Mouse (Mus musculus) Patski (cell line): Measurements from ENCODE around the gene Esrrg. TPM values are rescaled to one million over a fixed set of nuclear protein-coding genes. Genes with fewer than 3 reads are reported as not detected.

Experiments used
- ATAC-seq: fragments of 100-300 bp; one replicate; pipeline ENCODE4 v1.8.0; 2021
- CTCF ChIA-PET: fragments of 350-600 bp; sonication (Branson Sonifier 250); formaldehyde crosslinking; loops from one replicate; lab custom pipeline; 2022; ENCODE audit warnings: inconsistent platforms; lab: Charles Lee
- POLR2A ChIA-PET: fragments of 350-600 bp; sonication (Branson Sonifier 250); formaldehyde crosslinking; loops from one replicate; lab custom pipeline; 2022; ENCODE audit warnings: antibody characterized with exemption, inconsistent platforms; lab: Charles Lee
- DNase-seq: peaks from one replicate; pipeline ENCODE4 v3.0.0-alpha.2; 2011; ENCODE audit warnings: low read depth, low spot score
- H3K27me3 ChIP-seq: fragments of 371-371 bp; one replicate; pipeline ENCODE4 v1.5.1; 2021
- CTCF ChIP-seq: fragments of 100-300 bp; IDR thresholded peaks from one replicate; pipeline ENCODE4 v1.5.1; 2021
- in situ Hi-C: fragments of 300-500 bp; cut with MboI; formaldehyde crosslinking; loops from 3 replicates; pipeline ENCODE4 v1.11.1; 2018; ENCODE audit warnings: low pct_unique_long_range_greater_than_20kb, mixed read lengths
- polyA plus RNA-seq: library from polyadenylated mRNA; unstranded; gene quantifications from one replicate; pipeline ENCODE4 v1.2.3, GENCODE M21; 2021

Esrrg gene
- polyA plus RNA-seq, 1 experiment from 2014 or later, result 9.0 TPM

GRCm38 (mm10) chr1:187650786-187651687, 42.4 kb downstream of the Esrrg start:
- CTCF ChIA-PET, result interaction anchor here (1.0 kb wide), 2 partner anchors 44 to 326 kb away, joined by 3 read pairs; no protein-coding TSS in a partner anchor
- ATAC-seq (no peak), DNase-seq (no peak)
- POLR2A ChIA-PET, result interaction anchor here (0.6 to 0.7 kb wide), 3 partner anchors 11 to 358 kb away, joined by 3 to 5 read pairs (median 3); no protein-coding TSS in a partner anchor
- in situ Hi-C loops, result no loop called here
- no peaks in the 10 kb centered on the region for H3K27me3 ChIP-seq
- TF ChIP-seq CTCF, result no peak

- ATAC-seq (peak; percentile 83), DNase-seq (no peak)
- ChIA-PET POLR2A (interaction anchor here (0.7 kb wide), 1 partner anchor 195 kb away, joined by 5 read pairs; no protein-coding TSS in a partner anchor), CTCF (no interaction called here)
- in situ Hi-C loops, result no loop called here
- H3K27me3 ChIP-seq, result no peaks in the 10 kb centered on the region
- no peak for TF ChIP-seq CTCF
Measured at GRCm38 (mm10) chr1:187651688-187652241, 43.2 kb downstream of the Esrrg start.

GRCm38 (mm10) chr1:187652445-187652844, 43.9 kb downstream of the Esrrg start:
- POLR2A ChIA-PET, result no interaction called here
- in situ Hi-C loops, result no loop called here
- no peak for TF ChIP-seq CTCF
- CTCF ChIA-PET, result no interaction called here
- DNase-seq (no peak), ATAC-seq (no peak)
- H3K27me3 ChIP-seq, result no peaks in the 10 kb centered on the region

- ChIA-PET POLR2A (no interaction called here), CTCF (interaction anchor here (1.3 kb wide), 1 partner anchor 12 kb away, joined by 3 read pairs; no protein-coding TSS in a partner anchor)
- no peaks in the 10 kb centered on the region for H3K27me3 ChIP-seq
- DNase-seq, result no peak
- in situ Hi-C loops, result no loop called here
- no peak for TF ChIP-seq CTCF
- ATAC-seq, result no peak
Measured at GRCm38 (mm10) chr1:187653390-187653789, 44.8 kb downstream of the Esrrg start.

GRCm38 (mm10) chr1:187660963-187661362, 52.4 kb downstream of the Esrrg start:
- H3K27me3 ChIP-seq, result no peaks in the 10 kb centered on the region
- CTCF ChIA-PET, result no interaction called here
- TF ChIP-seq CTCF, result no peak
- in situ Hi-C loops, result no loop called here
- DNase-seq (no peak), ATAC-seq (no peak)
- POLR2A ChIA-PET, result no interaction called here

- CTCF ChIA-PET, result no interaction called here
- no peak for TF ChIP-seq CTCF
- DNase-seq (no peak), ATAC-seq (no peak)
- in situ Hi-C loops, result no loop called here
- no peaks in the 10 kb centered on the region for H3K27me3 ChIP-seq
- POLR2A ChIA-PET, result no interaction called here
Measured at GRCm38 (mm10) chr1:187662083-187662609, 53.6 kb downstream of the Esrrg start.

GRCm38 (mm10) chr1:187663376-187663775, 54.8 kb downstream of the Esrrg start:
- TF ChIP-seq CTCF, result no peak
- peak; percentile 64 for DNase-seq
- CTCF ChIA-PET, result interaction anchor here (1.6 kb wide), 1 partner anchor 9 kb away, joined by 6 read pairs; no protein-coding TSS in a partner anchor
- no peaks in the 10 kb centered on the region for H3K27me3 ChIP-seq
- ATAC-seq, result peak; percentile 95
- in situ Hi-C loops, result no loop called here
- POLR2A ChIA-PET, result interaction anchor here (0.6 kb wide), 1 partner anchor 58 kb away, joined by 3 read pairs; no protein-coding TSS in a partner anchor

- ATAC-seq (no peak), DNase-seq (no peak)
- H3K27me3 ChIP-seq, result no peaks in the 10 kb centered on the region
- in situ Hi-C loops, result no loop called here
- POLR2A ChIA-PET, result no interaction called here
- CTCF ChIA-PET, result interaction anchor here (1.6 kb wide), 1 partner anchor 9 kb away, joined by 6 read pairs; no protein-coding TSS in a partner anchor
- TF ChIP-seq CTCF, result no peak
Measured at GRCm38 (mm10) chr1:187664261-187664660, 55.7 kb downstream of the Esrrg start.

- CTCF ChIA-PET, result interaction anchor here (1.2 kb wide), 1 partner anchor 11 kb away, joined by 3 read pairs; no protein-coding TSS in a partner anchor
- POLR2A ChIA-PET, result no interaction called here
- in situ Hi-C loops, result no loop called here
- ATAC-seq (no peak), DNase-seq (no peak)
- no peak for TF ChIP-seq CTCF
- no peaks in the 10 kb centered on the region for H3K27me3 ChIP-seq
Measured at GRCm38 (mm10) chr1:187665901-187666600, 57.5 kb downstream of the Esrrg start.

GRCm38 (mm10) chr1:187669746-187670145, 61.2 kb downstream of the Esrrg start:
- ChIA-PET CTCF (no interaction called here), POLR2A (no interaction called here)
- H3K27me3 ChIP-seq, result no peaks in the 10 kb centered on the region
- ATAC-seq (no peak), DNase-seq (no peak)
- in situ Hi-C loops, result no loop called here
- no peak for TF ChIP-seq CTCF
